Comparison of ENCODE assay signal across 8 mouse cellular contexts in genomic region chr5:130187383-130187782, GRCm38 (mm10). TPM values are rescaled to one million over a fixed set of nuclear protein-coding genes. Genes with fewer than 3 reads are reported as not detected.
A peak's percentile ranks its signal among the peaks of the same experiment; 100 is the strongest.
DNase-seq lines count a peak whose midpoint lies in the region.

No protein-coding gene starts in this region.

- peak; percentile 49 to 54 for DNase-seq in layer of hippocampus, adult 18-20 months (ENCODE audit: low spot score in 2 of 2)
- DNase-seq in layer of hippocampus, adult 9-10 months (ENCODE audit: low spot score) = no peak
- peak; percentile 87 for DNase-seq in ZHBTc4 (ENCODE audit: low read depth, low spot score)
- DNase-seq in layer of hippocampus, postnatal 10 days (ENCODE audit: low spot score in 2 of 2) = peak; percentile 12 to 31
- DNase-seq in right cerebral cortex, adult 2 months (ENCODE audit: low spot score in 2 of 2) = peak; percentile 33 to 41
- no peak for DNase-seq in thymus, postnatal 10 days (ENCODE audit: low spot score in 2 of 2)
- no peak for DNase-seq in testis, postnatal 10 days (ENCODE audit: low spot score)
- DNase-seq in Muller cell, postnatal 12 days (ENCODE audit: inconsistent ontology term) = no peak

RNA-seq across cellular contexts. Expression of gene Rabgef1, which starts 15.8 kb away (rescaled TPM):
- 10 to 100 TPM; 53.2 TPM for total RNA-seq in layer of hippocampus, adult 18-20 months (2021)
- total RNA-seq in layer of hippocampus, postnatal 10 days (2021) = 10 to 100 TPM; 31.8 to 38.1 TPM

RNA-seq across cellular contexts. Expression of gene Tmem248, which starts 29.5 kb away (rescaled TPM):
- 10 to 100 TPM; 42.3 to 43.3 TPM for total RNA-seq in layer of hippocampus, adult 18-20 months (2021)
- 10 to 100 TPM; 36.1 to 37.0 TPM for total RNA-seq in layer of hippocampus, postnatal 10 days (2021)

RNA-seq across cellular contexts. Expression of gene Kctd7, which starts 42.7 kb away (rescaled TPM):
- 10 to 100 TPM; 12.1 to 16.5 TPM for total RNA-seq in layer of hippocampus, adult 18-20 months (2021)
- total RNA-seq in layer of hippocampus, postnatal 10 days (2021) = 10 to 100 TPM; 13.1 to 14.0 TPM

Comparison
In these comparisons a context has a peak if more than half of its experiments do, and no peak if none do; other contexts are left out.
1. DNase-seq: peak in layer of hippocampus, adult 18-20 months (2 of 2), ZHBTc4 (single experiment), layer of hippocampus, postnatal 10 days (2 of 2) and right cerebral cortex, adult 2 months (2 of 2); none in layer of hippocampus, adult 9-10 months (single experiment), thymus, postnatal 10 days (0 of 2), testis, postnatal 10 days (single experiment) and Muller cell, postnatal 12 days (single experiment).